Mouse (Mus musculus) right cerebral cortex, postnatal 36 days (tissue): ENCODE measurements around the gene Nppa.
"Not testable (repeated sequence)": the region's sequence is repeated elsewhere in the genome, so short reads cannot be mapped to it uniquely, and the experiment has no call there.

Source experiments
- DNase-seq, 2 experiments: peaks; one replicate each; pipeline ENCODE4 v3.0.0; 2022; ENCODE audit warnings: low spot score in 2 of 2, mixed read lengths in 1 of 2

The Nppa gene

GRCm38 (mm10) chr4:148011332-148011731 is 10.8 kb downstream of the Nppa start:
- no peak for DNase-seq

GRCm38 (mm10) chr4:148012216-148012615 is 11.7 kb downstream of the Nppa start:
- no peak for DNase-seq

- no peak for DNase-seq
Measured at GRCm38 (mm10) chr4:148015418-148015817, 14.9 kb downstream of the Nppa start.

GRCm38 (mm10) chr4:148016981-148017380 is 16.5 kb downstream of the Nppa start:
- no peak for DNase-seq

- DNase-seq, result no peak
Measured at GRCm38 (mm10) chr4:148018410-148018809, 17.9 kb downstream of the Nppa start.

DNA sequence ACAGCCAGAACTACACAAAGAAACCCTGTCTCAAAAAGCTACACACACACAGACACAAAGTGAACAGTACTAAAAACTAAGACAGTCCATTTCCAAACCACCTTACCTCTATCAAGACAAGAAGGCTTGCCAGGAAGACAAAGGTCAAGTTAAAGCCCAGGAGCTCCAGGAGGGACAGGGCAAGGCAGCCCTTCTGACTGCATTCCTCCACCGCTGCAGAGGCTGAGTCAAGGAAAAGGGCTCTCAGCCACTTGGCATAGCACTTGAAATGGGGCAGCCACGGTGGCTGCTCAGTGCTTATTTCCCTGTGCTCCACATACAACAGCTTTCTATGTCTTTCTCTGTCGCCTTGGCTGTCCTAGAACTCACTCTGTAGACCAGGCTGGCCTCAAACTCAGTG is 23.5 kb downstream of the Nppa start:
- DNase-seq, result no peak

DNA sequence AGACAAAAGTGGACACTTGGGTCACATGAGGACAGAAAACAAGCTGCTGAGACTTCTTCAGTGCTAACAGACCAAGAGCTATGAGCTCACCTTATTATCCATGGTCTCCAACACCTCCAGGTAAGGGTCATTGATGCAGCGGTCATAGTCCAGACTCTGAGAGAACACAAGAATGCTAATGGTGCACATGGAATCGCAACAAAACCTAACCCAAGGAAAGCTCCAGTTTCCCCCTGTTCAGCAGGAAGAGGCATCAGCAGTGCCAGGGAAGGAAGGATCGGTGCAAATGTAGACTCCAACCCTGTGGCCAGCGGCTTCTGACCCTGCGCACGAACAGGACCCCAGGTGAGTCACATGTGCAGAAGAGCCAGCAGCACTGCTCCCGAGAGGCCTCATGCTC is 28.8 kb downstream of the Nppa start:
- no peak for DNase-seq

- DNase-seq, result no peak
Measured at GRCm38 (mm10) chr4:148030506-148030905, 30.0 kb downstream of the Nppa start.

DNA sequence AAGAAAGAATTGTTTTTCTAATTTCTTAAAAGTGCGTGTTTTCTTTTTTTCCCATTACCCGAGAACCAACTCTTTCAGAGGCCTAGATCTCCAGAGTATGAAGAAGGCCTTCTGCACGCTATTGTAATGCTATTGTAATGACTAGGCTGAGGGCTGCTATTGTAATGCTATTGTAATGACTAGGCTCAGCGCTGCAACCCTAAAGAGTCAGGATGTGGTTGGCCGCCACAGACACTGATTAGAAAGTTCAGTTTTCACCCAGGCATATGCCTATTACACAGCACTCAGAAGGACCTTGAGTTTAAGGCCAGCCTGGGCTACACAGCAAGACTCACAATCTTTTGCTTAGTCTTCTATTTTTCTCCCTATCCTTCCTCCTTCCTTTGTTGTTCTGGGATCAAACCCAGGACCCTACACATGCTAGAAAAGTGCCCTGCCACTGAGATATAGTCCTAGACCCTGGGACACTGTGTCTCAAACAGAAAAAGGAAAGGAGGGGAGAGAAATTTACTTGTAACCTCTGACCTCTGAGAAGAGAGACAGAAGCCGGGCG is 33.4 kb downstream of the Nppa start:
- DNase-seq, result no peak

DNA sequence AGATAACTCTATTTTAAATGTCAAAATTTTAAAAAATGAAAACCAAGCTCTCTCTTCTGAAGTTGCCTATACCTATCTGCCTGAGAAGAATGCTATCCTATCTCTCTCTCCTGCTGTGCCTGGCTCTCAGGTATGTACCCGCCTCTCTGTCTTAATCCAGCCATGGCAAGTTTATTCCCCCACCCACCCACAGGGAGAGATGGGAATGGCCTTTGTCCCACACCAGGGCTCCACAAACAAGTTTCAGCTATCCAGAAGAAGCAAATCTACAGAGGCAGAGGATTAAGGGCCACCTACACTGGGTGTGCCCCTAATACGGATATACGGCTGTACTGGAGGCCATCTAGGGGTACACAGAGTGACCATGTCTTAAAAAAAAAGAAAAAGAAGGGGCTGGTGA is 34.9 kb downstream of the Nppa start:
- DNase-seq, result no peak

DNA sequence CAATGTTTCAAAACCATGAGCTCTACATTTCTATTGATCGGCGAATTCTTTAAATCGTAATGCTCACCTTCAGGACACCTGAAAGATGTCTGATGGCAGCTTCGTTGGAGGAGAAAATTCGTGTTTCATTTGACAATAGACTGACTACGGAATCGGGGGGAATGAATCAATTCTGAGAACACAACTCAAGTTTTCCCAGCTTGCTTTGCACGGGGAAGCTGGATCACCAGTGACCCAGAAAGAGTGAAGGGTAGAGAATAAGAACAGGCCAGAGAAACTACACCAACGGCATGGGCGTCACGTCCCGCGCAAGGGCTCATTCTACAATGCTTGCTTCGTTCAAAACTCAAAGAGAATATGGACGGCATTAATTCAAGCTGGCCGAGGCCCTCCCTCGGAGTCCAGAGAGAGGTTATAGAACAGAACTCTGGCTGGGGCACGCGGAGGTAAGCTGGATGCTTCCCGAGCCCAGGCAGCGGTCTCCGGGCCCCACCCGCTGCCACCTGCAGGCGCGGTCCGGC is 37.6 kb downstream of the Nppa start:
- no peak for DNase-seq

DNA sequence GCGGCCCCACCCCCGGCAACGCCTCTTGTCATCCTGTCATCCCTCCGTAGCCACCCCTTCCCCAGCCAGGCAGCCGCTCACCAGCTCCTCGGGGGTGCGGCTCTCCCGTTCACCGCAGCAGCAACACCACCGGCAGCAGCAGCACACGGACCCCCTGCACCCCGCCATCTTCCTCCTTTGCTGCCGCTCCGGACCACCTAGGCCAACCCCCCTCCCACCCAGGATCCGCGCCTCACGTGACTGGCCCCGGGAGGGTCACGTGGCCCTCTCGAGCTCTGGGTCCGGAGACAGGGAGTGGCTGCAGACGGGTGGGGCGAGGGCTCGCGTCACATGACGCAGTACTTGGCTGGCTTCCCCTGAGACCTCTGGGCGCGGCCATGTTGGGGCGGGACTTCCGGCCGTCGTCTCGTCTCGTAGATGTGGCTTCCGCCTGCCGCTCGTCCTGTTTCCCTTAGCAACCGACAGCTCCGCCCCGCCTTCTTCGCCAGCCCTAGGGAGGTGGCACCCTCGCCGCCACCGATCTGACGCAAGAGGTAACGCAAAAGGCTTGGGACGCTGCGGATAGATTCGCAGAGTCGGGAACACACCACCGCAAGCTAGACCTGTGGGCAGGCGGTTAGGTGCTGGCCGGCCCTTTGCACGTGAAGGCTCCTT is 38.2 kb downstream of the Nppa start, which contains the start of the genes Clcn6 and Mthfr:
Clcn6 (minus strand) TSS at position 222 of the 654 bp plus-strand sequence.
Mthfr (plus strand) TSS at position 478 of the 654 bp plus-strand sequence.
- DNase-seq, result peak; percentile 99 to 100

GRCm38 (mm10) chr4:148039254-148040028 is 38.9 kb downstream of the Nppa start:
- no peak for DNase-seq

GRCm38 (mm10) chr4:148040029-148040830 is 39.7 kb downstream of the Nppa start:
- no peak for DNase-seq

- no peak for DNase-seq
Measured at GRCm38 (mm10) chr4:148040933-148041610, 40.5 kb downstream of the Nppa start.

DNA sequence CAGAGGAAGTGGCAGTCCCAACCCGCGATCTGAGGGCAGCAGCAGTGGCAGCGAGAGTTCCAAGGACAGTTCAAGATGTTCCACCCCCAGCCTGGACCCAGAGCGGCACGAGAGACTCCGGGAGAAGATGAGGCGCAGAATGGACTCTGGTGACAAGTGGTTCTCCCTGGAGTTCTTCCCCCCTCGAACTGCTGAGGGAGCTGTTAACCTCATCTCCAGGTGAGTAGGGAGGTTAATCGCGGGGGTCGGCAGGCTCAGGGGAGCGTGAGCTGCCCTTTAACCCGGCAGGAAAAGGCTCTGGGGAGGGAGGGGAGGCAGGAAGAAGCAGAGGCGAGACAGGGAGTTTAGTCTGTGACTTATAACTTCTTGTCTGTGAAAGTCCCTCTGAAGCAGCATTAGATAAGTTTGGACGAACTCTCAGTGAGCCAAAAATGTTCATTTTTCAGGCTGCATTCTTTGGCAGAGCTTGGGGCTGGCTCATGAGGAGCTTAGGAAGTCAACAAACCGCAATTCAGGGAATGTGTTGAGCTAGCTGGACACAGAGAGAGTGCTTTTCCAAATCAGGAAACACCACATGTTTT is 41.2 kb downstream of the Nppa start:
- no peak for DNase-seq

- not testable (repeated sequence) for DNase-seq
Measured at GRCm38 (mm10) chr4:148043327-148043726, 42.8 kb downstream of the Nppa start.

GRCm38 (mm10) chr4:148044113-148044512 is 43.6 kb downstream of the Nppa start:
- no peak for DNase-seq

DNA sequence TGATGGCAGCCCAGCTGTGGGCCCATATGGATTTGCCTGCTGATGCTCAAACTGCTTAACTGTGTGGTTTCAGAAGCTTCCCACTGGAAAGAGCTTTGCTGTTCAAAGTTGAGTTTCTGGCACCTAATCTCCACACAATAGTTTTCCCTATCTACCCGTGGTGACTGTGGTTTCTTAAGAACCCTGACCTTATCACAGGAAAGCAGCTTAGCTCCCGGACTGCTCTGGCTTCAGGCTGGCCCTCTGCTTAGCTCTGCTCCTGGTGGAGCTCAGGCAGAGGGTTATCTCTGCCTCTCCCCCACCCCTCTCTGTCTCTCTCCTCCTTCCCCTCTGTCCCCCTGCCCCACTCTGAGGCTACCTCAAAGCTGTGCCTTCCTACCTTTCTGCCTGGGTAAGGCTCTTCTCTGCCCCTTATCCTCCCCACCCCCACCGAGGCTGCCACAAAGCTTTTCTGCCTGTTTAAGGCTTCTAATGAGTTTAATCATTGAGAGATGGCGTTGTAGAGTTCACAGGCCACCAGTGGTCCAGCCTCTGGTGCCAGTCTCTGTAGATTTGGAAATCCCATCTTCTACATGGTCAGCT is 46.0 kb downstream of the Nppa start:
- no peak for DNase-seq

GRCm38 (mm10) chr4:148050396-148050914 is 49.9 kb downstream of the Nppa start:
- not testable (repeated sequence) for DNase-seq
